Mouse (Mus musculus): ENCODE measurements around the gene Gm13279. TPM values are rescaled to one million over a fixed set of nuclear protein-coding genes. Genes with fewer than 3 reads are reported as not detected.
"Not testable (repeated sequence)": the region's sequence is repeated elsewhere in the genome, so short reads cannot be mapped to it uniquely, and the experiment has no call there.

The Gm13279 gene
- polyA plus RNA-seq, 1 experiment from 2014 or later = not detected

DNA sequence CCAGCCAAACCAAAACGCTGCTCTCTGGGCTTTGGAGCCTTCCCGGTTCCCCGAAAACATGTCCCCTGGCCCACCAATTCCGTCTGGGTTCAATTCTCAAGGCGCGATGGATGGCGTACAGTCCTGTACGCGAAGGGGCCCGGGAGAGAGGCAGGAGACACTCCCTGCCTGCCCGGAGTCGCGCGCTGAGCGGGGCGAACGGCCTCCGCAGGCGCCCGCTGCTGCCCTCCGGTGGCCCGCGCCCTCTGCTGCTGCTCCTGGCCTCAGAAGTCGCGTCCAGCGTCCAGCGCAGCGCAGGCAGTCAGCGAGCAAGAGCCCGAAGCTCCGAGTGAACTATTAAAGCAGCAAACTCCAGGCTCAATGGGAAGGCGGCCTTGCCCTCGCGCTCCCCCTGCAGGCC, 8.6 kb downstream of the Gm13279 start:
- Histone ChIP-seq H3K4me2 (peak overlapping the region; percentile 44; the same call in 1 of the 2 replicates), H3K4me3 (replicated peaks) (peak overlapping the region; percentile 26)
- not testable (repeated sequence) for H3K27me3 ChIP-seq; ATAC-seq (ENCODE audit: low FRiP score); H3K9ac ChIP-seq; H3K9me3 ChIP-seq; H3K36me3 ChIP-seq (replicated peaks); H3K4me1 ChIP-seq; H3K27ac ChIP-seq
- WGBS = 0% methylated on average over 6 of the region's 34 CpGs

DNA sequence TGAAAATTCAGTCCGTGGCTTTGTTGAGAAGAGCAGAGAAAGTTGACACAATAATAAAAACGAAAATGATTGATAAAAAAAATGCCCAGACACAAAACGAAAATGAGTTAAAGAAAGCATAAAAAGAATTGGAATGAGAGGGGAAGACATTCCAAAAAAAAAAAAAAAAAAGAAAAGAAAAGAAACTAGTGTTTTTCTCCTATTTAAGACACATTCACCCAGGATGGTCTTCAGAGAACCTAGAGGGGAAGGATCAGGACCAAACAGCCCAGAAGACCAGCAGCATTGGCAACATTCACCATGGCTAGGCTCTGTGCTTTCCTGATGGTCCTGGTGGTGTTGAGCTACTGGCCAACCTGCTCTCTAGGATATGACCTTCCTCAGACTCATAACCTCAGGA, 18.7 kb downstream of the Gm13279 start, which contains the start of gene Ifna7:
Ifna7 (plus strand) TSS at position 301 of the 400 bp plus-strand sequence.
- 64% methylated on average over 3 of the region's 3 CpGs for WGBS
- no peak within 1 kb of the TSS for H3K27ac ChIP-seq

DNA sequence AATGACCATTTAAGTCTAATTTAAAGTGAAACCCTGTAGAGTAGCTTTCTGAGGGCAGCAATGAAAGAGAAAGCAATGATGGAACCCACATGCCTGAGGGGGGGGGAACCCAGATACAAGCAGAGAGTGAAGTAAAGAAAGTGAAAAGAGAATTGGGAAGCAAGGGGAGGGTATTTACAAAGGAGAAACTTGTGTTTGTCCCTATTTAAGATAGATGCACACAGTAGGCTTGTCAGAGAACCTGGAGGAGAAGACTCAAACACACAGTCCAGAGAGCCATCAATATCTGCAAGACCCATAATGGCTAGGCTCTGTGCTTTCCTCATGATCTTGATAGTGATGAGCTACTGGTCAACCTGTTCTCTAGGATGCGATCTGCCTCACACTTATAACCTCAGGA, 22.5 kb downstream of the Gm13279 start, which contains the start of gene Ifna11:
Ifna11 (plus strand) TSS at position 301 of the 400 bp plus-strand sequence.
- Histone ChIP-seq H3K9me3 (no peaks in the 10 kb centered on the region), H3K4me2 (no peak within 1 kb of the TSS), H3K4me1 (no peaks in the 10 kb centered on the region), H3K27me3 (0 out of 2 replicates have a peak, but pooled peaks cover 2% of the 10 kb centered on the region), H3K9ac (no peak within 1 kb of the TSS), H3K27ac (no peak within 1 kb of the TSS), H3K4me3 (replicated peaks) (no peak within 1 kb of the TSS), H3K36me3 (replicated peaks) (no peaks in the 10 kb centered on the region)
- WGBS = 88% methylated on average over 1 of the region's 1 CpGs
- no peak for ATAC-seq (ENCODE audit: low FRiP score)

More for the DNA sequence above, 18.7 kb downstream of the Gm13279 start, which contains the start of gene Ifna7:
- Histone ChIP-seq H3K4me3 (replicated peaks) (no peak within 1 kb of the TSS), H3K9me3 (no peaks in the 10 kb centered on the region), H3K27me3 (0 out of 2 replicates have a peak, but pooled peaks cover 4% of the 10 kb centered on the region), H3K4me2 (no peak within 1 kb of the TSS), H3K9ac (no peak within 1 kb of the TSS), H3K36me3 (replicated peaks) (no peaks in the 10 kb centered on the region), H3K4me1 (no peaks in the 10 kb centered on the region)
- ATAC-seq (ENCODE audit: low FRiP score) = no peak

- WGBS = 28% methylated on average over 4 of the region's 4 CpGs
- no peak overlapping the region for H3K27ac ChIP-seq
- H3K9me3 ChIP-seq = no peaks in the 10 kb centered on the region
- no peaks in the 10 kb centered on the region for H3K36me3 ChIP-seq (replicated peaks)
- H3K27me3 ChIP-seq = no peaks in the 10 kb centered on the region
- no peak overlapping the region for H3K4me2 ChIP-seq
- no peaks in the 10 kb centered on the region for H3K4me1 ChIP-seq
- no peak for ATAC-seq (ENCODE audit: low FRiP score)
- no peak overlapping the region for H3K9ac ChIP-seq
- no peak overlapping the region for H3K4me3 ChIP-seq (replicated peaks)
Measured at GRCm38 (mm10) chr4:88822995-88823394, 25.8 kb downstream of the Gm13279 start.

DNA sequence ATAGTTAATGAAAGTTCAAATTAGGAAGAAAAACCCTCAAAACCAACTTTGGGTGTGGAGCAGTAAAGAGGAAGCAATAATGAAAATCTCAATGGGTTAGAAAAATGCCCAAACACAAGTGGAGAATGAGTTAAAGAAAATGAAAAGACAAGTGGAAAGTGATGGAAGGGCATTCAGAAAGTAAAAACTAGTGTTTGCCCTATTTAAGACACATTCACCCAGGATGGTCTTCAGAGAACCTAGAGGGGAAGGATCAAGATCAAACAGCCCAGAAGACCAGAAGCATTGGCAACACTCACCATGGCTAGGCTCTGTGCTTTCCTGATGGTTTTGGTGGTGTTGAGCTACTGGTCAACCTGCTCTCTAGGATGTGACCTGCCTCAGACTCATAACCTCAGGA, 29.9 kb downstream of the Gm13279 start, which contains the start of gene Ifna6:
Ifna6 (plus strand) TSS at position 301 of the 400 bp plus-strand sequence.
- H3K4me1 ChIP-seq; H3K27ac ChIP-seq; H3K9ac ChIP-seq; H3K9me3 ChIP-seq; H3K4me3 ChIP-seq (replicated peaks); H3K27me3 ChIP-seq; ATAC-seq (ENCODE audit: low FRiP score); H3K4me2 ChIP-seq; H3K36me3 ChIP-seq (replicated peaks): not testable (repeated sequence)

GRCm38 (mm10) chr4:88830523-88830922, 33.3 kb downstream of the Gm13279 start:
- no peaks in the 10 kb centered on the region for H3K36me3 ChIP-seq (replicated peaks)
- H3K4me2 ChIP-seq = no peak overlapping the region
- no peak overlapping the region for H3K4me3 ChIP-seq (replicated peaks)
- no peak overlapping the region for H3K9ac ChIP-seq
- no peaks in the 10 kb centered on the region for H3K4me1 ChIP-seq
- no peak for ATAC-seq (ENCODE audit: low FRiP score)
- no peaks in the 10 kb centered on the region for H3K9me3 ChIP-seq
- no peak overlapping the region for H3K27ac ChIP-seq
- WGBS = 29% methylated on average over 4 of the region's 4 CpGs
- no peaks in the 10 kb centered on the region for H3K27me3 ChIP-seq

GRCm38 (mm10) chr4:88835225-88835624, 38.0 kb downstream of the Gm13279 start, which contains the start of gene Ifna5:
TSS of gene Ifna5 (plus strand) at chr4:88835525.
- H3K36me3 ChIP-seq (replicated peaks); H3K9me3 ChIP-seq; H3K9ac ChIP-seq; H3K27me3 ChIP-seq; H3K4me1 ChIP-seq; H3K4me2 ChIP-seq; H3K27ac ChIP-seq; ATAC-seq (ENCODE audit: low FRiP score); H3K4me3 ChIP-seq (replicated peaks): not testable (repeated sequence)
- 92% methylated on average over 1 of the region's 1 CpGs for WGBS

GRCm38 (mm10) chr4:88838828-88839227, 41.6 kb downstream of the Gm13279 start:
- Histone ChIP-seq H3K4me2 (no peak overlapping the region), H3K27me3 (no peaks in the 10 kb centered on the region), H3K9me3 (no peaks in the 10 kb centered on the region), H3K36me3 (replicated peaks) (no peaks in the 10 kb centered on the region), H3K27ac (no peak overlapping the region), H3K4me3 (replicated peaks) (no peak overlapping the region), H3K9ac (no peak overlapping the region), H3K4me1 (no peaks in the 10 kb centered on the region)
- WGBS = 52% methylated on average over 3 of the region's 3 CpGs
- ATAC-seq (ENCODE audit: low FRiP score) = no peak

- Histone ChIP-seq H3K9me3 (no peaks in the 10 kb centered on the region), H3K27me3 (no peaks in the 10 kb centered on the region), H3K9ac (no peak overlapping the region), H3K27ac (no peak overlapping the region), H3K4me1 (no peaks in the 10 kb centered on the region), H3K36me3 (replicated peaks) (no peaks in the 10 kb centered on the region), H3K4me2 (no peak overlapping the region), H3K4me3 (replicated peaks) (no peak overlapping the region)
- ATAC-seq (ENCODE audit: low FRiP score) = no peak
- WGBS = 76% methylated on average over 3 of the region's 3 CpGs
Measured at GRCm38 (mm10) chr4:88840058-88840457, 42.9 kb downstream of the Gm13279 start.

DNA sequence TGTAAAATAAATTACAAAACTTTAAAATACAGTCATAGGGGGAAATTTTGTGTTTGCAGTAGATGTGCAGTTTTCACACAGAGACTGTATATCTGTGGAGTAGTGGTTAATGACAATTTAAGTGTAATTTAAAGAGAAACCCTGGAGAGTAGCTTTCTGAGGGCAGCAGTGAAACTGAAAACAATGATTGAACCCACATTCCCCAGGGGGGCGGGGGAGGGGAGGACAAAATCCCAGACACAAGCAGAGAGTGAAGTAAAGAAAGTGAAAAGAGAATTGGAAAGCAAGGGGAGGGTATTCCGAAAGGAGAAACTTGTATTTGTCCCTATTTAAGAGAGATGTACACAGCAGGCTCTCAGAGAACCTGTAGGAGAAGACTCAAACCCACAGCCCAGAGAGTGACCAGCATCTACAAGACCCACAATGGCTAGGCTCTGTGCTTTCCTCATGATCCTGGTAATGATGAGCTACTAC, 44.3 kb downstream of the Gm13279 start, which contains the start of gene Ifna4:
Ifna4 (plus strand) TSS at position 424 of the 474 bp plus-strand sequence.
- H3K27me3 ChIP-seq = no peaks in the 10 kb centered on the region
- no peak within 1 kb of the TSS for H3K4me3 ChIP-seq (replicated peaks)
- no peak within 1 kb of the TSS for H3K4me2 ChIP-seq
- H3K9me3 ChIP-seq = no peaks in the 10 kb centered on the region
- H3K36me3 ChIP-seq (replicated peaks) = no peaks in the 10 kb centered on the region
- WGBS = 34% methylated on average over 2 of the region's 2 CpGs
- no peak within 1 kb of the TSS for H3K9ac ChIP-seq
- ATAC-seq (ENCODE audit: low FRiP score) = no peak
- H3K27ac ChIP-seq = no peak within 1 kb of the TSS
- H3K4me1 ChIP-seq = no peaks in the 10 kb centered on the region

DNA sequence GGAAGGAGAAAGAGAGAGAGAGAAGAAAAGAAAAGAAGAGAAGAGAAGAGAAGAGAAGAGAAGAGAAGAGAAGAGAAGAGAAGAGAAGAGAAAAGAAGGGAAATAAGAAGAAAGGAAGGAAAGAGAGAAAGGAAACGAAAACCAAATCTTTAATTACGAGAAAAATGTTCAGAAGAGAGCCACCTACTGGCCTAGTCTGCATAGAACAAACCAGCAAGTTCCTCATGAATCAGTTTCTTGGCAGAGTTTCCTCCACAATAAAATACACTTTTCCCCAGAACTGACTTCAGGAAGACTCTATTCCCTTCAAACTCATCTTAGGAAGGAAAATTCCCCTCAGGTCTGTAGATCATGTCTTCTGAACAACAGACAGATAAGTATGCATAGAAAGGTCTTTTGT, 48.1 kb downstream of the Gm13279 start:
- H3K36me3 ChIP-seq (replicated peaks) = no peaks in the 10 kb centered on the region
- no peak overlapping the region for H3K9ac ChIP-seq
- no peak overlapping the region for H3K4me3 ChIP-seq (replicated peaks)
- no peaks in the 10 kb centered on the region for H3K27me3 ChIP-seq
- H3K4me1 ChIP-seq = no peaks in the 10 kb centered on the region
- no peak overlapping the region for H3K27ac ChIP-seq
- ATAC-seq (ENCODE audit: low FRiP score) = no peak
- 47% methylated on average over 2 of the region's 2 CpGs for WGBS
- no peak overlapping the region for H3K4me2 ChIP-seq
- H3K9me3 ChIP-seq = no peaks in the 10 kb centered on the region
